Mouse (Mus musculus): ENCODE data around the gene Sipa1l1. TPM values are rescaled to one million over a fixed set of nuclear protein-coding genes. Genes with fewer than 3 reads are reported as not detected.

The Sipa1l1 gene
- polyA plus RNA-seq, 1 experiment from 2014 or later, result 11.2 TPM

DNA sequence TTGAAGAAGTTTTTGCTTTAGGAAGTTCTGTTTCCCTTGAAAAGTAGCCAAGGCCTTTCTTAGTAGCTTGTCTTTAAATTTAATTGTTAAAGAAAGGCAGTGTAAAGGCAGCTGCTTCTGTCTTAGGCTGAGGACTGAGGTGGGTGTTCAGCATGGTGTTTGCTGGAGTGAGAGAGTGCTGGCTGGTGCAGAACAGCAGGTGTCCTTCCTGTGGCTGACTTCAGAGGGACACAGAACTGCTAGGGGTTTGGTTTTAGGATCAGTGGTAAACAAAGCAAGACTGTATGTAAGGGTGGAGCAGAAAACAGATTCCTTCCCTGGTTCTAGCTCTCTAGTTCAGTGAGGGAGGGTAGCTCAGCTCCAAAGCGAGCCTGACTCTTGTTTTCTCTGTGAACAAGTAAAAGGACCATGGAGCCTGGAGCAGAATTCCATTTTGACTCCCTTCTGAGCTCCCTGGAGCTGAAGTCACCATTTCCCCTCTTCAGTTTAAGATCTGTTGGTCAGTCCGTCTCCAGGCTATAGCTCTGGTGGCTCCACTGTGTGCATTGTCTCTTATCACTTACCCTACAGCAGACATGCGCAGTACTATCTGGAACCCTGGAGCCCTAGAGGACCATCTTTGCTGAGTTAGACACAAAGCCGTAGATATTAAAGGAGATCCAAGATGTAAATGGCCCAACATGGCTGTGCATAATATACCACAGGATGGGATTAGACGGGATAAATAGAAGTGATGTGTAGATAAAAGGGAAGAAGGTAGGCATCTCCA, 95.1 kb downstream of the Sipa1l1 start:
- no peak overlapping the region for H3K4me2 ChIP-seq (ENCODE audit: low read length)
- no peaks in the 10 kb centered on the region for H3K36me3 ChIP-seq (ENCODE audit: control insufficient read depth, insufficient read depth, low read length)
- no peak overlapping the region for H3K27ac ChIP-seq (ENCODE audit: low read length)
- H3K4me3 ChIP-seq (ENCODE audit: low read depth, low read length), result no peak overlapping the region
- H3K27me3 ChIP-seq (ENCODE audit: control insufficient read depth, insufficient read depth, low read depth, low read length), result no peaks in the 10 kb centered on the region
- ATAC-seq, result no peak
- no peak overlapping the region for H3K9ac ChIP-seq (ENCODE audit: low read depth, low read length)
- H3K4me1 ChIP-seq (ENCODE audit: control insufficient read depth, insufficient read depth, low read length), result no peaks in the 10 kb centered on the region
- H3K9me3 ChIP-seq (replicated peaks; ENCODE audit: control insufficient read depth, low read length, poor library complexity, severe bottlenecking), result no peaks in the 10 kb centered on the region
- 91% methylated on average over 5 of the region's 5 CpGs for WGBS

DNA sequence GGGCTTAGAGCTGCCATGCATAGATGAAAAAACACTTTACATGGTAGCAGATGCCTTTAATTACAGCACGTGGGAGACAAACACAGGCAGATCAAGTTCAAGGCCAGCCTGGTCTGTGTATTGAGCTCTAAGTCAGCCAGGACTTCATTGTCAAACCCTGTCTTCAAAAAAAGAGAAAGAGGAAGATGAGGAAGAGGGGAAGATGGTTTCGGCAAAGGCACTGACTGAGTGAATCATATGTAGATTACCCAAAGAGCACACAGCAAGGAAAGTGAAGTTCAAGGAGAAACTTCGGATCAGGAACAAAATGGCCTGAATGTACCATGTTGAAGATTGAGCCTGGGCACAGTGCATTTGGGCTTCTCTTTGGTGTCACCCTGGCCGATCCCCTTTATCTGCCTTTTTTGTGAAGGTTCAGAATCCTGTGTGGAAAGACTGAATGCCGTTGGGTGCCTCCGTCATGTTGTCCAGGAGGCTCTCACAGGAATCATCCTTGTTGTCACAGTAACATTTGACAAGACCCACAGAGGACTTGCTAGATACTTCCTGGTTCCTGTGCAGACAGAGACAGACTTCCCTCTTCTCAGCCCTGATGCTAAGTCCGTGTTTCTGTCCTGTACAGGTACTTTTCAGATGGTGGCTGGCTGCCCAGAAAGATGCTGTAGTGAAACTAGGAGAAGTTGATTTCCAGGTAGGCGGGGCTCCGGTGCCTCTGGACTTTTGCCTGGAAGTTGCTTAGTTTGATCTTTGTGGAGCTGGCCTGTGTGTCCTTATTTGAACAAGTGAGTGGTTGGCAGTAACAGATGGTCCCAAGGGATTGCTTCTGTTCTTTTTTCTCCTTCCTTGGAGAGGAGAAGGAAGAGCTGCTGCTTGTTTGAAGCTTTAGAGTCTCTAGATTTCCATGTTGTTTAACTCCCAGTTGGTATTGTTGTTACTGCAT, 96.5 kb downstream of the Sipa1l1 start:
- ATAC-seq, result no peak
- H3K9ac ChIP-seq (ENCODE audit: low read depth, low read length), result no peak overlapping the region
- no peak overlapping the region for H3K4me2 ChIP-seq (ENCODE audit: low read length)
- no peak overlapping the region for H3K4me3 ChIP-seq (ENCODE audit: low read depth, low read length)
- H3K9me3 ChIP-seq (replicated peaks; ENCODE audit: control insufficient read depth, low read length, poor library complexity, severe bottlenecking), result no peaks in the 10 kb centered on the region
- no peaks in the 10 kb centered on the region for H3K36me3 ChIP-seq (ENCODE audit: control insufficient read depth, insufficient read depth, low read length)
- H3K27ac ChIP-seq (ENCODE audit: low read length), result no peak overlapping the region
- no peaks in the 10 kb centered on the region for H3K27me3 ChIP-seq (ENCODE audit: control insufficient read depth, insufficient read depth, low read depth, low read length)
- no peaks in the 10 kb centered on the region for H3K4me1 ChIP-seq (ENCODE audit: control insufficient read depth, insufficient read depth, low read length)
- WGBS, result 94% methylated on average over 9 of the region's 9 CpGs

DNA sequence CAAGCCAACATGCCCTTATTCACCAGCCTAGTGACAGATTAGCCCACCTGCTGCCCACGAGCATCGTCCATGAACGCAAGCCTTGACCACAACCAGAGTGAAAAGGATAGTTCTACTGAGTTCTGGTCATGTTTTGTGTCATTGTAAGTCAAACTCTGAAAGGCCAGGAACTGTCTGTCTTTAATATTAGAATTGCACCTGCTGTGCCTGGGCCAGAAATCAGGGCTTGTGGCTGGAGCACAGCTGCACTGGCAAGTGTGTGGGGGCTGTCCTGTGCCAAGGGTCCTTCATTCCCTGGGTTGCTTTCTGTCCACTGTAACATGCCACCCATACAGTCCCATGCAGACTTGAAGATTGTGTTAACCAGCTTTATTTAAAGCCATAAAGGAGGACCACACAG, 102.3 kb downstream of the Sipa1l1 start:
- H3K4me3 ChIP-seq (ENCODE audit: low read depth, low read length), result no peak overlapping the region
- no peaks in the 10 kb centered on the region for H3K9me3 ChIP-seq (replicated peaks; ENCODE audit: control insufficient read depth, low read length, poor library complexity, severe bottlenecking)
- H3K4me1 ChIP-seq (ENCODE audit: control insufficient read depth, insufficient read depth, low read length), result no peaks in the 10 kb centered on the region
- ATAC-seq, result no peak
- no peaks in the 10 kb centered on the region for H3K27me3 ChIP-seq (ENCODE audit: control insufficient read depth, insufficient read depth, low read depth, low read length)
- no peaks in the 10 kb centered on the region for H3K36me3 ChIP-seq (ENCODE audit: control insufficient read depth, insufficient read depth, low read length)
- H3K4me2 ChIP-seq (ENCODE audit: low read length), result no peak overlapping the region
- H3K9ac ChIP-seq (ENCODE audit: low read depth, low read length), result no peak overlapping the region
- H3K27ac ChIP-seq (ENCODE audit: low read length), result no peak overlapping the region
- 67% methylated on average over 3 of the region's 3 CpGs for WGBS

DNA sequence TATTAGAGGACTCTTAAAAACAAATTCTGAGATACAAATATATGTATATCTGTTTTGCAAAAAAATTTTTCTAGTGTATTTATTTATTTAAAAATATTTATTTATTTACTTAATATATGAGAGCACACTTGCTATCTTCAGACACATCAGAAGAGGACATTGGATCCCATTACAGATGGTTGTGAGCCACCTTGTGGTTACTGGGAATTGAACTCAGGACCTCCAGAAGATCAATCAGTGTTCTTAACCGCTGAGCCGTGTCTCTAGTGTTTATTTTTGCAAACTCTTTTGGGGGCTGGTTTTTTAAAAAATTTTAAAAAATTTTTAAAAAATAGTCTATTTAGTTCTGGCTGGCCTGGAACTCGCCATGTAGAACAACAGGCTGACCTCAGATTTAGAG, 104.4 kb downstream of the Sipa1l1 start:
- no peak overlapping the region for H3K9ac ChIP-seq (ENCODE audit: low read depth, low read length)

DNA sequence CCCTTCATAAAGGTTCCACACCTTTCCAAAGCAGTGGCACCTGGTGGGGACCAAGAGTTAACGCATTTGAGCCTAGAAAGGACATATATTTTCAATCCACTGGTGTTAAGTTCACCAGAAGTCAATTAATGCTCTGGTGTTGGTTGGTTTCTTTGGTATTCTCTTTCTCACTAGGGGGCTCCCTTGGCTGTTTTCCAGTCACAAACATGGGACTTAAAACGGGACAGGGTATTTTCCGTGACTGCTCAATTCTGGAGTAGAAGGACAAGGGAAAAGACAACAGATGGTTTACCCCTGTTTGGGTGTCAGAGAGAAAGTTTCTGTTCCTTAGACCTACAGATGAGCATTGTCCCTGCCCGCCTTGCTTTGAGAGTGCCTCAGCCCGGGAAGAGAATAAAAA, 105.5 kb downstream of the Sipa1l1 start:
- Histone ChIP-seq H3K4me2 (ENCODE audit: low read length) (no peak overlapping the region), H3K4me3 (ENCODE audit: low read depth, low read length) (no peak overlapping the region), H3K9ac (ENCODE audit: low read depth, low read length) (no peak overlapping the region), H3K27ac (ENCODE audit: low read length) (no peak overlapping the region), H3K36me3 (ENCODE audit: control insufficient read depth, insufficient read depth, low read length) (no peaks in the 10 kb centered on the region), H3K9me3 (replicated peaks; ENCODE audit: control insufficient read depth, low read length, poor library complexity, severe bottlenecking) (no peaks in the 10 kb centered on the region), H3K27me3 (ENCODE audit: control insufficient read depth, insufficient read depth, low read depth, low read length) (no peaks in the 10 kb centered on the region), H3K4me1 (ENCODE audit: control insufficient read depth, insufficient read depth, low read length) (no peaks in the 10 kb centered on the region)
- no peak for ATAC-seq
- WGBS, result 76% methylated on average over 5 of the region's 5 CpGs

More for the DNA sequence above, 104.4 kb downstream of the Sipa1l1 start:
- Histone ChIP-seq H3K27me3 (ENCODE audit: control insufficient read depth, insufficient read depth, low read depth, low read length) (no peaks in the 10 kb centered on the region), H3K4me1 (ENCODE audit: control insufficient read depth, insufficient read depth, low read length) (no peaks in the 10 kb centered on the region), H3K9me3 (replicated peaks; ENCODE audit: control insufficient read depth, low read length, poor library complexity, severe bottlenecking) (no peaks in the 10 kb centered on the region), H3K4me2 (ENCODE audit: low read length) (no peak overlapping the region), H3K27ac (ENCODE audit: low read length) (no peak overlapping the region), H3K36me3 (ENCODE audit: control insufficient read depth, insufficient read depth, low read length) (no peaks in the 10 kb centered on the region), H3K4me3 (ENCODE audit: low read depth, low read length) (no peak overlapping the region)
- no peak for ATAC-seq
- WGBS, result 86% methylated on average over 3 of the region's 3 CpGs

DNA sequence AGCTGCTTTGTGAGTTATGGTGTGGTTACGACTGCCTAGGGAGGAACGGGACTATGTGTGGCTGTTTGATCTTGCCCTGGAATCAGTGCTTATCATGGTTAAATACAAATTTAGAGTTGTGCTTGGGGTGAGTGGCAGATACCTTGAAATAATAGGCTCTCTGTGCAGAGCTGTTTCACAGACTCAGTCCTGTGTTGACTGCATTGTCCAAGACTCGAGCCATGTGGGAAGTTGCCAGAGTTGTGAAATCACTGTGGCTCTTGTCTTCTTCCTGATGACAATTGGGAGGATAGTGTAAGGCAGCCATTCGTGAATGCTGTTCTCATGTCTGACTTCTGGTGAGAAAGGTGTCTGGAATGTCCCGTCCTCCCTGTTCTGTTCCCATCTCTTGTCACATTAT, 106.6 kb downstream of the Sipa1l1 start:
- Histone ChIP-seq H3K4me3 (ENCODE audit: low read depth, low read length) (no peak overlapping the region), H3K4me1 (ENCODE audit: control insufficient read depth, insufficient read depth, low read length) (no peaks in the 10 kb centered on the region), H3K27ac (ENCODE audit: low read length) (no peak overlapping the region), H3K27me3 (ENCODE audit: control insufficient read depth, insufficient read depth, low read depth, low read length) (no peaks in the 10 kb centered on the region), H3K36me3 (ENCODE audit: control insufficient read depth, insufficient read depth, low read length) (no peaks in the 10 kb centered on the region), H3K9ac (ENCODE audit: low read depth, low read length) (no peak overlapping the region), H3K4me2 (ENCODE audit: low read length) (no peak overlapping the region), H3K9me3 (replicated peaks; ENCODE audit: control insufficient read depth, low read length, poor library complexity, severe bottlenecking) (no peaks in the 10 kb centered on the region)
- WGBS, result 76% methylated on average over 5 of the region's 5 CpGs
- ATAC-seq, result no peak

DNA sequence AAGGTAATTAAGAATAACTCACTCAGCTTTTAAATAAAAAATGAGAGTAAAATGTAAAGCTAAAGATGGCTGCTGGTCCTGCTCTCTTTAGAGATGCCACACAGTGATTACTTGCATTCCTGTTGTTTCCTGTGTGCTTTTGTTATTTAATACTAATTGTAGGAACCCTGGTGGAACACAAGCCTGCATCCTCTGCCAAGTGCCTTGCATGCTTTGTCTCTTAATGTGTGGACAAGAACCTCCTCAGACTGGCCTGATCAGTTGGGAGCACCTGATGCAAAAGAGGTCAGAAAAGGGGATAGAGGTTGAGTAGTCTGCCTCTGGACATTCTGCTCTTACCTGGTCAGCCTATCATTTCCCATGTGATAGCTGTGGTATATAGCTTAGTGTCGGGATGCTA, 107.5 kb downstream of the Sipa1l1 start:
- Histone ChIP-seq H3K9me3 (replicated peaks; ENCODE audit: control insufficient read depth, low read length, poor library complexity, severe bottlenecking) (no peaks in the 10 kb centered on the region), H3K4me3 (ENCODE audit: low read depth, low read length) (no peak overlapping the region), H3K36me3 (ENCODE audit: control insufficient read depth, insufficient read depth, low read length) (no peaks in the 10 kb centered on the region), H3K4me2 (ENCODE audit: low read length) (no peak overlapping the region), H3K27me3 (ENCODE audit: control insufficient read depth, insufficient read depth, low read depth, low read length) (no peaks in the 10 kb centered on the region), H3K4me1 (ENCODE audit: control insufficient read depth, insufficient read depth, low read length) (no peaks in the 10 kb centered on the region), H3K27ac (ENCODE audit: low read length) (no peak overlapping the region), H3K9ac (ENCODE audit: low read depth, low read length) (no peak overlapping the region)
- no peak for ATAC-seq
- WGBS, result 91% methylated on average over 1 of the region's 1 CpGs

DNA sequence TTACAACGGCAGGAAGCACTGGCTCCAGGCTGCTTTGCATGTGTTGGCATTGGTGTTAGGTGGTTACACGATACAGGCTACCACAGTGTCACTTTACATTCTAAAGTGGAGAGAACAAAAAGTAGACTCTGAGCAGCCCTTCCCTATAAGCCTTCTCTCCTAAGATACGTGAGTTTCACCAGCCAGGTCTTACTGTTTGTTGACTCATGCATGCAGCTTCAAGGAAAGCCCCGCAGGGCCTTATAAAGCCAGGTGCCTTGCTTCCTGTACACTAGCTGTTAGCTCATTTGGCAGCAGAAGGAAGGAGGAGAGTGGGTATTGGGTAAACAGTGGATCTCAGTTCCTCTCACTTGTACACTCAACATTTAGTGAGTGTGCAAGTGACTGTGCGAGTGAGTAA, 115.5 kb downstream of the Sipa1l1 start:
- Histone ChIP-seq H3K9me3 (replicated peaks; ENCODE audit: control insufficient read depth, low read length, poor library complexity, severe bottlenecking) (no peaks in the 10 kb centered on the region), H3K27me3 (ENCODE audit: control insufficient read depth, insufficient read depth, low read depth, low read length) (no peaks in the 10 kb centered on the region), H3K4me3 (ENCODE audit: low read depth, low read length) (no peak overlapping the region), H3K36me3 (ENCODE audit: control insufficient read depth, insufficient read depth, low read length) (no peaks in the 10 kb centered on the region), H3K4me2 (ENCODE audit: low read length) (no peak overlapping the region), H3K27ac (ENCODE audit: low read length) (no peak overlapping the region), H3K4me1 (ENCODE audit: control insufficient read depth, insufficient read depth, low read length) (peaks cover 5% of the 10 kb centered on the region; the same call in 1 of the 2 replicates), H3K9ac (ENCODE audit: low read depth, low read length) (no peak overlapping the region)
- WGBS, result 92% methylated on average over 5 of the region's 5 CpGs
- no peak for ATAC-seq

DNA sequence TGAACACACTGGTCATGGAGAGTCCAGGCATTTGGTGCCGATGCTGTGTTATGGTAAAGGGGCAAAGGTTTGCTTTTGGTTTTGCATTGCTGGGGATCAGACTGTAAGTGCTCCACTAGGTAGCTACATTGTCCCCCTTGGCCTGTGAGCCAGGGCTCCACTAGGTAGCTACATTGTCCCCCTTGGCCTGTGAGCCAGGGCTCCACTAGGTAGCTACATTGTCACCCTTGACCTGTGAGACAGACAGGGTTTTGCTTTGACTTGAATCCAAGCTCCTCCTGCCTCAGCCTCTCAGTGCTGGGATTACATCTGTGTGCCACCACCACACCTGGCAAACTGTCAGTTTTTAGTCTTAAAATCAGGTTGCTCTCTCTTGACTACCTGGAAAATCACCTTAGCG, 115.9 kb downstream of the Sipa1l1 start:
- ATAC-seq, result no peak
- no peaks in the 10 kb centered on the region for H3K9me3 ChIP-seq (replicated peaks; ENCODE audit: control insufficient read depth, low read length, poor library complexity, severe bottlenecking)
- no peak overlapping the region for H3K4me3 ChIP-seq (ENCODE audit: low read depth, low read length)
- no peaks in the 10 kb centered on the region for H3K36me3 ChIP-seq (ENCODE audit: control insufficient read depth, insufficient read depth, low read length)
- H3K27me3 ChIP-seq (ENCODE audit: control insufficient read depth, insufficient read depth, low read depth, low read length), result no peaks in the 10 kb centered on the region
- H3K27ac ChIP-seq (ENCODE audit: low read length), result no peak overlapping the region
- no peak overlapping the region for H3K4me2 ChIP-seq (ENCODE audit: low read length)
- H3K9ac ChIP-seq (ENCODE audit: low read depth, low read length), result no peak overlapping the region
- 100% methylated on average over 2 of the region's 2 CpGs for WGBS
- peaks cover 5% of the 10 kb centered on the region; the same call in 1 of the 2 replicates for H3K4me1 ChIP-seq (ENCODE audit: control insufficient read depth, insufficient read depth, low read length)

Measured in midbrain, embryonic 16.5 days (tissue).